Mouse (Mus musculus) right cerebral cortex, postnatal 36 days (tissue): ENCODE data around the gene Oard1.

Experiments used
- DNase-seq, 2 experiments: peaks; one replicate each; pipeline ENCODE4 v3.0.0; 2022; ENCODE audit warnings: low spot score in 2 of 2, mixed read lengths in 1 of 2

Gene Oard1

GRCm38 (mm10) chr17:48408526-48409291, 1.1 kb upstream of the Oard1 start:
- DNase-seq: peak; percentile 39 to 54

GRCm38 (mm10) chr17:48410299-48410785, 528 bp downstream of the Oard1 start:
- DNase-seq: no peak

DNA sequence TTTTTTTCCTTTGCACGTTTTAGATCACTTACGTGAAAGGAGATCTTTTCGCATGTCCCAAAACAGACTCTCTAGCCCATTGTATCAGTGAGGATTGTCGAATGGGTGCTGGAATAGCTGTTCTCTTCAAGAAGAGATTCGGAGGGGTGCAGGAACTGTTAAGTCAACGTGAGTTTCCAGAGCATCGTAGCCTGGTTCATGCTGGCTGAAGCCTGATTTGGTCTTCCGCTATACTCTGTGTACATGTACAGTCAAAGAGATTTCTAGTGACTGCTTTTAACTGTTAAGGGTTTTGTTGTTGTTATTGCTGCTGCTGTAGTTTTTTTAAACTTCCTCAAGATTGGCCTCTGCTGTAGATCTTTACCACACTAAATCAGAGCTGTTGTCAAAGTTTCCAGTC, 1.4 kb downstream of the Oard1 start:
- no peak for DNase-seq

DNA sequence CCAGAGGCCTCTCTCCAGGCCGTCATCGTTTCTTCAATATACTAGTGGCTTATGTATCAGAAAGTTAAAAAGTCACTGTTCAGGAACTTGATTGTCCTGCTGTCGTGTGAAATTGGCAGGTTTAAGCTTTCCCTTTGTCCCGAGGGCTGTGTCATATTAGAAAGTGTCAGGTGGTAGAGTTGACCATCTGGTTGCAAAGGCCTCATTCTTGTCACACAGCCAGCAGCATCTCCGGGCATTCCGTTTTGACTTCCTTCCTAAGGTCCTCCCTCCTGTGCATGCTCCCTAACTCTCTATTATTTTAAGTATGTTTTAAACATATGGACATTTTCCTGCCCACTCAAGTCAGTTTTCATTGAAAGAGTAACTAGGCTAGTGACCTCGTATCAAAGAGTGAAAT, 6.2 kb downstream of the Oard1 start:
- no peak for DNase-seq

- no peak for DNase-seq
Observed at GRCm38 (mm10) chr17:48416425-48417195, 6.8 kb downstream of the Oard1 start.

DNA sequence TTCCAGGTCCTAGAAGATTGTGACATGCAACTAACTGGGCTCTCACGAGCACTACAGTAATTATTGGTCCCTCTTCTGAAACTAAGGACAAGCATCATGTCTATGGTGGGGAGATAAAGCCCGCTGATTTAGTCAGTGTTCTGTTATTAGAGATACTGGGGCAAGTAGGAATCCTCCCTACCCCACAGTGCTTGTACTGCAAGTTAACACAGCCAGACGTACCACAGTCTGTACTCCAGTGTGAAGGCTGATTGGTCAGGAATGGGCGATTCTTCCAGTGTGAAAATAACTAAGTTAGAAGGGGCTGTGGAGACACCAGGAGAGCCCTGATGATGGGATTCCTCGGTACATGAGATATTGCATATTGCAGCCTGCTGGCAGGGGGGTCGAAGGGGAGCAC, 7.7 kb downstream of the Oard1 start:
- DNase-seq: no peak

DNA sequence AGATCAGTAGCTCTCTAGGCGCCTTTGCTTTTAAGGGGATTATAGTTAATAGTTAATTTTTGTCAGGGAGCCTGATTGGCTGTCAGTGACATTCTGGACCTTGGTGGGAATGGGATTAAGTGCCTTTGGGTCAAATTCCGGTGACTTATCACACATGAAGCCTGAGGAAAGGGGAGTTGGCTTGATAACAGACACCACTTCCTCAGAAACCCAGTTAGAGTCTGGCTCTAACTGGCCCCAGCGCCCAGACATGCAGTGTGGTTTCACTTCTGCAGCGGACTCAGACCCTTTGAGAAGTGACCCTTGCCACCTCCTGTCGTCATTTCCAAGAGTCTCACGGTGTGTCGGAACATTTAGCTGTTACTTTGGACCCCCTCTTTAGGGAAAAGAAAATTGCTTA, 8.4 kb downstream of the Oard1 start:
- no peak for DNase-seq

GRCm38 (mm10) chr17:48418781-48419180, 9.0 kb downstream of the Oard1 start:
- no peak for DNase-seq

DNA sequence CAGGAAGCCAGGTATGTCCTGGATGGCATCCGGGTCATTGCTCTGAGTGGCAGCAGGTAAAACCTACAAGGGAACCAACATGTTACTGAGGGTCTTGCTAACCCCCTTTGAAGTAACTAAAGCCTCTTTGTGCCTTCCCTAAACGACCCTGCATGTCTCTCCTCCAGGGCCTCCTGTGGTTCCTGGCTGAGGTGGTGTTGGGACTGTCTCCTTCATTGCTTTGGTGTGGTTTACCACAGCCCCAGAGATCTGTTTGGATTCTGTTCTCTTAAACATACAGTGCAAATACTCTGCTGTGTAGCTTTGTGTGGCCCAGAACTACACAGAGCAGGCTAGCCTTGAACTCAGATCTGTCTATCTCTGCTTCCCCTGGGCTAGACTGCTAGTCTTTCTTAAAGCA, 9.8 kb downstream of the Oard1 start:
- no peak for DNase-seq

GRCm38 (mm10) chr17:48424237-48424636, 14.4 kb downstream of the Oard1 start:
- no peak for DNase-seq

GRCm38 (mm10) chr17:48425823-48426612, 16.2 kb downstream of the Oard1 start:
- DNase-seq: no peak

- DNase-seq: no peak
Observed at GRCm38 (mm10) chr17:48426991-48427750, 17.4 kb downstream of the Oard1 start.

GRCm38 (mm10) chr17:48427852-48428530, 18.2 kb downstream of the Oard1 start:
- no peak for DNase-seq

- DNase-seq: no peak
Observed at GRCm38 (mm10) chr17:48430394-48430793, 20.6 kb downstream of the Oard1 start.

DNA sequence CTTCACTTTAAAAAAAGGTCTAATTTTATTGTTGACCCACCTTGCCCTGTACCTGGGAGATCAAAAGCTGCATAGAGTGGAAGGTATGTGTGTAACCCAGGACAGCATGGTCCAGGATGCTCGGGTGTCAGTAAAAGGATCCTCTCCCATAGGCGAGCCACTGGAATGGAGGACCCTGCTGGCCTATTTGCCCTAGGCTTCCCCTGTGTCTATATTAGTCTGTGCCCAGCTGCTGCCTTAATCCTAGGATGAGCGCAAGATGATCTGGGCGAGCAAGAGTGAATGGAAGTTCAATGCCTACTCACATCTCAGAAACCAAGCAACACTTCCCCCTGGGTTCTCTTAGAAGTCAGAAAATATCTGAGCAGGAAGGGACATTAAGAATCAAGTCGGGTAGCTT, 21.2 kb downstream of the Oard1 start:
- no peak for DNase-seq

DNA sequence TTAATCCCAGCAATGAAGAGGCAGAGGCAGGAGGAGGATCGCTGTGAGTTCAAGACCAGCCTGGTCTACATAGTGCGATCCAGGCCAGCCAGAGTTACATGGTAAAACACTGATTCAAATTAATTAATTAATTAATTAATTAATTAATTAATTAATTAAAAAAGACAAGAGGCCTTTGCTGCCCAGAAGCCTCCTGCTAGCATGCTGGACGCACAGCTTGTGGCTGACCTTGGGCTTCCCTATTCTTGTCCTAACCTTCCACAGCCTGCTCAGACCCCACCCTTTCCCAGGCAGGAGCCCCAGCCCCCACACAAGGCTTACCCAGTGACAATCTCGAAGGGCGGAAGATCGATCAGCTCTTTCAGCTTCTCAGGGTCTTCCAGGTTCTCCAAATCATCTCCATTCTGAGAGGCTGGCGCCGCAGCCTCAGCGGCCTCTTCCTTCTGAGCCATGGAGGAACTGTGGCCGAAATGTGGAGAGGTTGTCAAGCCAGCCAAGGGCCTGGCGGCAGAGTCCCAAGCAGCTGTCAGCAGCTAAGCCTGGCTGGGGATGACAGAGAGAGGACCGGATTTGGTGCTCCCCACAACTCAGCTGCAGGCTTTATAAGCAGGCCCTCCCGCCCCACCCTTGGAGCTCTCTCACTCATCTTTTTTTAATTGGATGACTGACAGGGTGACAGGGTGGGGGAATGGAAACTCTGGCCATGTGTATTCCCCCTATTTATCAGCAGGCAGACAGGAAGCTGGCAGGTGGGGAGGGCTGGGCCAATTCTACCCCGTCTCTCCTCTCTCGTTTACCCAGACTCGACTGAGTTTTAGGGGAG, 22.6 kb downstream of the Oard1 start, which contains the start of gene Apobec2:
Gene Apobec2, minus strand, starts transcription at position 773 of the 823 bp plus-strand sequence.
- DNase-seq: no peak

DNA sequence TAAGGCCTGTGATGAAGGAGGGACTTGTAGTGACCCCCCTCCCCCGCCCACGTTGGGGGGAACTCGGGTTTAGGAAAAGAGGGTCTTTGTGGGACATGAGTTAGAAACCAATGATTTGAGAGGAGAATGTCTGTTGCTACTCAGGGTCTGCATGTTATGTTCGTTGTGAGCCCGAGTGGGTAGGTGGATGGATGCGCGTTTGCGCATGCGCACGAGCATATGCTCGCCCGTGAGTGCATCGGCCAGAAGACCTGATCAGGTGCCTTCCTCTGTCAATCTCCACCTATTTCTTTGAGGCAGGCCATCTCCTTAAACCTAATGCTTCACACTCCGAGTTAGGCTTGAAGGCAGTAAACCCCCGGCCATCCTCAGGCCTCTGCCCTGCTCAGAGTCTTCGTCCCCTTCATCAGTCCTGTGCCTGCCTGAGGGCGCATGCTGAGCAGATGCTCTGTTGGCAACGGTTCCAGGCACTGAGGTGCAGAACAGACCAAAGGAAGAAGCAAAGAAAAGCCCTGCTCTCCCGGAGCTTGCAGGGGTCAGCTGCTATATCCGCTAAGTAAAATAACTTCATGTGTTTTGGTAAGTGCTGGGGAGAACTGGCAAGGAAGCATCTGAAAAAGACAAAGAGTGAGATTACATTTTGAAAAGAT, 23.3 kb downstream of the Oard1 start:
- no peak for DNase-seq

GRCm38 (mm10) chr17:48433689-48434330, 24.0 kb downstream of the Oard1 start:
- no peak for DNase-seq

- DNase-seq: no peak
Observed at GRCm38 (mm10) chr17:48434479-48434878, 24.7 kb downstream of the Oard1 start.
